Mouse (Mus musculus) CH12.LX (cell line): ENCODE results near the gene Rapgef4. TPM values are rescaled to one million over a fixed set of nuclear protein-coding genes. Genes with fewer than 3 reads are reported as not detected.

Source experiments
- DNase-seq: peaks from one replicate; pipeline ENCODE4 v3.0.0-alpha.2; 2013; ENCODE audit errors: extremely low read depth
- H3K27ac ChIP-seq: 2 replicates; pipeline ENCODE4 v1.5.1; 2012; ENCODE audit warnings: low read depth, mild to moderate bottlenecking, control low read depth, moderate library complexity; ENCODE audit not compliant: insufficient read depth
- H3K27me3 ChIP-seq: replicated peaks from 2 replicates; pipeline ENCODE3; 2012; ENCODE audit warnings: inconsistent platforms
- H3K36me3 ChIP-seq, 2 experiments: replicated peaks in 1 of 2; 2 replicates each; pipeline versions ENCODE3 to v1.6.1; 2012; ENCODE audit warnings: inconsistent platforms in 1 of 2, low read length in 1 of 2, mild to moderate bottlenecking in 1 of 2, mixed read lengths in 1 of 2, moderate library complexity in 1 of 2; ENCODE audit not compliant: control insufficient read depth in 1 of 2, insufficient read depth in 1 of 2
- H3K4me1 ChIP-seq, 2 experiments: 2 replicates each; pipeline ENCODE4 v1.6.1; 2012; ENCODE audit warnings: inconsistent platforms in 1 of 2, moderate library complexity in 1 of 2; ENCODE audit not compliant: insufficient read depth in 2 of 2, control insufficient read depth in 1 of 2
- H3K4me2 ChIP-seq: 2 replicates; pipeline ENCODE4 v1.6.1; 2012; ENCODE audit warnings: low read depth, mild to moderate bottlenecking, control low read depth; ENCODE audit not compliant: poor library complexity, insufficient read depth, severe bottlenecking
- H3K4me3 ChIP-seq, 3 experiments: fragments of 150-350 bp in 1 of 3; sonication (generic) in 1 of 3; replicated peaks in 1 of 3; 2 replicates each; pipeline versions ENCODE3 to v1.5.1; 2011 to 2012; ENCODE audit warnings: low read depth in 2 of 3, low read length in 2 of 3, mild to moderate bottlenecking in 2 of 3, moderate library complexity in 2 of 3, control low read depth in 1 of 3, improper control_type of control experiment in 1 of 3, inconsistent platforms in 1 of 3, mixed read lengths in 1 of 3; ENCODE audit not compliant: poor library complexity in 1 of 3
- H3K79me2 ChIP-seq: replicated peaks from 2 replicates; pipeline ENCODE4 v1.6.1; 2012; ENCODE audit warnings: mild to moderate bottlenecking, moderate library complexity; ENCODE audit not compliant: control insufficient read depth, poor library complexity, insufficient read depth, severe bottlenecking; ENCODE audit errors: extremely low read depth
- H3K9ac ChIP-seq: 2 replicates; pipeline ENCODE4 v1.6.1; 2012; ENCODE audit warnings: low read depth, mild to moderate bottlenecking, control low read depth, moderate library complexity; ENCODE audit not compliant: insufficient read depth
- H3K9me3 ChIP-seq: replicated peaks from 2 replicates; pipeline ENCODE3; 2012; ENCODE audit warnings: low read length, inconsistent platforms, mixed read lengths
- CHD1 ChIP-seq: IDR thresholded peaks from 2 replicates; pipeline ENCODE4 v1.6.1; 2012; ENCODE audit warnings: low read depth, low read length, improper control_type of control experiment, inconsistent platforms
- CHD2 ChIP-seq: IDR thresholded peaks from 2 replicates; pipeline ENCODE4 v1.6.1; 2011; ENCODE audit warnings: low read length, improper control_type of control experiment
- CTCF ChIP-seq, 2 experiments: IDR thresholded peaks in 1 of 2; conservative IDR thresholded peaks in 1 of 2; 2 replicates each; pipeline ENCODE4 v1.5.1; 2011 to 2012; ENCODE audit warnings: low read depth in 2 of 2, low read length in 2 of 2, improper control_type of control experiment in 1 of 2, inconsistent platforms in 1 of 2, mild to moderate bottlenecking in 1 of 2, moderate library complexity in 1 of 2
- ELF1 ChIP-seq: IDR thresholded peaks from 2 replicates; pipeline ENCODE4 v1.6.1; 2014; ENCODE audit warnings: low read depth, mild to moderate bottlenecking, inconsistent platforms, low read length, improper control_type of control experiment
- JUND ChIP-seq: conservative IDR thresholded peaks from 2 replicates; pipeline ENCODE4 v1.6.1; 2011; ENCODE audit warnings: low read depth, low read length, improper control_type of control experiment
- KAT2A ChIP-seq: IDR thresholded peaks from 2 replicates; pipeline ENCODE4 v1.6.1; 2012; ENCODE audit warnings: low read length, improper control_type of control experiment, inconsistent platforms; ENCODE audit not compliant: insufficient replicate concordance
- MAX ChIP-seq: IDR thresholded peaks from 2 replicates; pipeline ENCODE4 v1.6.1; 2011; ENCODE audit warnings: low read length, improper control_type of control experiment
- MAZ ChIP-seq: IDR thresholded peaks from 2 replicates; pipeline ENCODE4 v1.6.1; 2012; ENCODE audit warnings: low read depth, mild to moderate bottlenecking, inconsistent platforms, low read length, improper control_type of control experiment, moderate library complexity
- MYC ChIP-seq: IDR thresholded peaks from 2 replicates; pipeline ENCODE4 v1.6.1; 2011; ENCODE audit warnings: low read depth, mild to moderate bottlenecking, improper control_type of control experiment, low read length
- NRF1 ChIP-seq: IDR thresholded peaks from 2 replicates; pipeline ENCODE4 v1.6.1; 2014; ENCODE audit warnings: low read depth, mild to moderate bottlenecking, inconsistent platforms, low read length, improper control_type of control experiment, moderate library complexity
- RCOR1 ChIP-seq: conservative IDR thresholded peaks from 2 replicates; pipeline ENCODE4 v1.6.1; 2012; ENCODE audit warnings: low read depth, mild to moderate bottlenecking, inconsistent platforms, low read length, improper control_type of control experiment
- SMC3 ChIP-seq: IDR thresholded peaks from 2 replicates; pipeline ENCODE4 v1.6.1; 2011; ENCODE audit warnings: low read depth, low read length, improper control_type of control experiment
- TBP ChIP-seq: conservative IDR thresholded peaks from 2 replicates; pipeline ENCODE4 v1.6.1; 2011; ENCODE audit warnings: low read depth, low read length, improper control_type of control experiment
- UBTF ChIP-seq: IDR thresholded peaks from 2 replicates; pipeline ENCODE4 v1.6.1; 2012; ENCODE audit warnings: low read depth, mild to moderate bottlenecking, inconsistent platforms, low read length, improper control_type of control experiment, moderate library complexity
- USF2 ChIP-seq: conservative IDR thresholded peaks from 2 replicates; pipeline ENCODE4 v1.6.1; 2011; ENCODE audit warnings: low read depth, low read length, improper control_type of control experiment
- dilution Hi-C: fragments of 300-500 bp; cut with MboI; formaldehyde crosslinking; loops from 2 replicates; pipeline ENCODE4 v1.14.3; 2020; ENCODE audit warnings: low sequenced_read_pairs; ENCODE audit not compliant: extremely low pct_unique_long_range_greater_than_20kb, extremely low pct_ligation_motif_present
- in situ Hi-C: fragments of 300-500 bp; cut with MboI; formaldehyde crosslinking; loops from 3 replicates; pipeline ENCODE4 v1.14.3; 2019; ENCODE audit warnings: low sequenced_read_pairs, low pct_ligation_motif_present, low pct_unique_long_range_greater_than_20kb, mixed read lengths
- polyA plus RNA-seq: library from polyadenylated mRNA; unstranded; fragments of >175 nt; gene quantifications from 2 replicates; pipeline ENCODE4 v1.2.1, GENCODE M21; 2012; ENCODE audit warnings: low read depth; ENCODE audit not compliant: insufficient read length
- total RNA-seq, 2 experiments: library from RNA; depleted of rRNA; stranded (reverse); fragments of 300-350 nt in 1 of 2; fragments of >200 nt in 1 of 2; gene quantifications; 2 replicates each; pipeline ENCODE4 v1.2.3; 2012 to 2014

Gene Rapgef4
- total and polyA plus RNA-seq, 3 experiments: 0.12 to 0.13 TPM; not detected in 1

GRCm38 (mm10) chr2:72158691-72159225 lies 177.7 kb downstream of the Rapgef4 start:
- Histone ChIP-seq H3K4me1 (peaks cover 4 to 5% of the 10 kb centered on the region in 2 experiments; a peak in 2 of 4 replicates), H3K36me3 (no peaks in the 10 kb centered on the region), H3K9ac (no peak overlapping the region), H3K4me2 (no peak overlapping the region), H3K79me2 (no peaks in the 10 kb centered on the region), H3K27me3 (no peaks in the 10 kb centered on the region), H3K4me3 (no peak overlapping the region), H3K9me3 (no peaks in the 10 kb centered on the region), H3K27ac (no peak overlapping the region)
- no peak for DNase-seq
- in situ Hi-C loops: no loop called here
- dilution Hi-C loops: no loop called here
- TF ChIP-seq ELF1: no peak
- TF ChIP-seq TBP: no peak
- TF ChIP-seq UBTF: no peak
- no peak for TF ChIP-seq CHD1
- TF ChIP-seq SMC3: no peak
- TF ChIP-seq JUND: no peak
- no peak for TF ChIP-seq KAT2A

- Histone ChIP-seq H3K4me1 (peaks cover 4 to 5% of the 10 kb centered on the region in 2 experiments; a peak in 2 of 4 replicates), H3K4me3 (no peak overlapping the region), H3K9ac (no peak overlapping the region), H3K27me3 (no peaks in the 10 kb centered on the region), H3K4me2 (no peak overlapping the region), H3K79me2 (no peaks in the 10 kb centered on the region), H3K27ac (no peak overlapping the region), H3K9me3 (no peaks in the 10 kb centered on the region), H3K36me3 (no peaks in the 10 kb centered on the region)
- in situ Hi-C loops: no loop called here
- TF ChIP-seq RCOR1: no peak
- TF ChIP-seq CHD2: no peak
- TF ChIP-seq USF2: no peak
- no peak for TF ChIP-seq MYC
- no peak for TF ChIP-seq NRF1
- no peak for TF ChIP-seq MAZ
- DNase-seq: no peak
- dilution Hi-C loops: no loop called here
These were observed 178.2 kb downstream of the Rapgef4 start for GRCm38 (mm10) chr2:72159281-72159680.

GRCm38 (mm10) chr2:72165136-72165854 lies 184.3 kb downstream of the Rapgef4 start:
- dilution Hi-C loops (no loop called here), in situ Hi-C loops (no loop called here)
- H3K36me3 ChIP-seq: no peaks in the 10 kb centered on the region

More at GRCm38 (mm10) chr2:72165136-72165854, 184.3 kb downstream of the Rapgef4 start:
- Histone ChIP-seq H3K4me3 (no peak overlapping the region), H3K4me2 (no peak overlapping the region), H3K27me3 (no peaks in the 10 kb centered on the region), H3K4me1 (peaks cover 0 to 16% of the 10 kb centered on the region in 2 experiments; a peak in 3 of 4 replicates), H3K9ac (no peak overlapping the region), H3K79me2 (no peaks in the 10 kb centered on the region), H3K27ac (no peak overlapping the region), H3K9me3 (no peaks in the 10 kb centered on the region)
- DNase-seq: no peak
- TF ChIP-seq MAX (no peak), CTCF (conservative IDR thresholded peaks at IDR 0.05 in 1 of 2, IDR thresholded peaks at IDR 0.05 in 1 of 2; ENCODE audit: low read depth in 2 of 2, low read length in 2 of 2) (no peak)
- TF ChIP-seq, all 38 proteins: peak for 0
